Mouse (Mus musculus) hindbrain, embryonic 14.5 days (tissue): ENCODE measurements around the gene Dhcr7. TPM values are rescaled to one million over a fixed set of nuclear protein-coding genes. Genes with fewer than 3 reads are reported as not detected.

ENCODE experiments used
- ATAC-seq: fragments of 200-750 bp; cut with Nextera tagmentation; 2 replicates; pipeline ENCODE4 v1.8.0; 2017; ENCODE audit warnings: moderate number of reproducible peaks, mild to moderate bottlenecking, moderate TSS enrichment, moderate library complexity; ENCODE audit not compliant: low FRiP score
- DNase-seq: peaks from one replicate; pipeline ENCODE4 v3.0.0-alpha.2; 2015; ENCODE audit warnings: low spot score
- H3K27ac ChIP-seq: fragments of 300-500 bp; sonication (generic); 2 replicates; pipeline ENCODE4 v1.5.1; 2014; ENCODE audit warnings: mild to moderate bottlenecking, moderate library complexity
- H3K27me3 ChIP-seq: fragments of 300-500 bp; sonication (generic); 2 replicates; pipeline ENCODE4 v1.6.1; 2014; ENCODE audit warnings: mild to moderate bottlenecking, low read length, mixed read lengths; ENCODE audit not compliant: control insufficient read depth, insufficient read depth
- H3K36me3 ChIP-seq: fragments of 300-500 bp; sonication (generic); replicated peaks from 2 replicates; pipeline ENCODE4 v1.6.1; 2014; ENCODE audit not compliant: control insufficient read depth, insufficient read depth
- H3K4me1 ChIP-seq: fragments of 300-500 bp; sonication (generic); replicated peaks from 2 replicates; pipeline ENCODE4 v1.6.1; 2014; ENCODE audit warnings: antibody characterized with exemption, low read length, mixed read lengths; ENCODE audit not compliant: control insufficient read depth, insufficient read depth
- H3K4me2 ChIP-seq: fragments of 300-500 bp; sonication (generic); replicated peaks from 2 replicates; pipeline ENCODE4 v1.6.1; 2014; ENCODE audit warnings: mild to moderate bottlenecking, moderate library complexity
- H3K4me3 ChIP-seq: fragments of 300-500 bp; sonication (generic); replicated peaks from 2 replicates; pipeline ENCODE4 v1.5.1; 2014; ENCODE audit warnings: mild to moderate bottlenecking, low read length
- H3K9ac ChIP-seq: fragments of 300-500 bp; sonication (generic); 2 replicates; pipeline ENCODE4 v1.6.1; 2014
- H3K9me3 ChIP-seq: fragments of 300-500 bp; sonication (generic); 2 replicates; pipeline ENCODE4 v1.6.1; 2016; ENCODE audit warnings: low read length; ENCODE audit not compliant: control insufficient read depth
- WGBS: fragments of 180-500 bp; shearing (Covaris S2); extraction: QIAGEN DNeasy Blood & Tissue Kit; methylation state at CpG from one replicate; pipeline ENCODE4 v1.1.7; 2014; 5-methylcytosine and 5-hydroxymethylcytosine counted together
- polyA plus RNA-seq: library from polyadenylated mRNA; unstranded; fragments of >200 nt; fragmentation: Nextera tagmentation; extraction: Ambion mirVana; gene quantifications from 2 replicates; pipeline ENCODE4 v1.2.1, GENCODE M21; 2014

The Dhcr7 gene
- polyA plus RNA-seq, 1 experiment from 2014 or later = 86.1 TPM

DNA sequence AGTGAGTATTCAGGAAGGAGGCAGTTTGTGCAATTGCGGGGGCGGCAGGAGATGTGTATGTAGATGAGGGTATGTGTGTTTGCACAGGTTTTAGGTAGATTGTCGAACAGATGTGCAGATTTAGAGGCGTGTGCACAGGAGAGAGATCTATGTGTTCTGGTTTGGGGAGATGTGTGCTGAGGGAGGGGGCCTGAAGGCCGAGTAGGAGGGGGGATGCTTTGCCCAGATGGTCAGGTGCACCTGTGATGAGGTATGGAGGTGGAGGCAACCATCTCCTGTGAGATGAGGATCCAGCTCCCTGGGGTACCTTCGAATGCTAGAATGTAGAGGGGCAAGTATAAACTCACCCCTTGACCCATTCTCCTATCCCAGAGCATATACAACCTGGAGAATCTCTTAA is 7.5 kb downstream of the Dhcr7 start:
- WGBS = 14% methylated on average over 6 of the region's 6 CpGs
- peak overlapping the region; percentile 97 for H3K4me2 ChIP-seq
- peak; percentile 24 for DNase-seq
- H3K4me1 ChIP-seq = peaks cover 40% of the 10 kb centered on the region
- no peaks in the 10 kb centered on the region for H3K27me3 ChIP-seq
- peak; percentile 19; the same call in 1 of the 2 replicates for ATAC-seq
- peak overlapping the region; percentile 69 for H3K4me3 ChIP-seq
- no peaks in the 10 kb centered on the region for H3K36me3 ChIP-seq
- H3K9me3 ChIP-seq = no peaks in the 10 kb centered on the region
- H3K9ac ChIP-seq = peak overlapping the region; percentile 82
- H3K27ac ChIP-seq = peak overlapping the region; percentile 98

DNA sequence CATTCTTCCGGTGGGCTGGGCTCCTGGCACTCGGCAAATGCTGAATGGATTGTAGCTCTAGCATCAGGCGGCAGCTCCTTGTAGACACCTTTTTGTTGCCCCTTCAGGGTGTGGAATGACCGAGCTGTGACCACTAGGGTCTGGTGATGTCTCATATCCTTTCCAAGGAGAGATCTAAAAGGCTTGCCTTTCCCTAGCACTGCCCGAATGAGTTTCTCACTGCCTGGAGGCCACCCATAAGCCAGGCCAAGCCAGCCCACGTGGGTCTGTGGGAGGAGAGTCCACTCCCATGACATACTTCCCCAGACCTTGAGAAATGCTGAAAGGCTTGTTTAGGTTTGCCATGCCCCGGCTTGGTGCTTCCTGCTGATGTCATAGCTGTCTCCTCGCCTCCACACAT is 9.3 kb downstream of the Dhcr7 start:
- DNase-seq (no peak), ATAC-seq (no peak)
- H3K4me1 ChIP-seq = peaks cover 45% of the 10 kb centered on the region
- H3K27ac ChIP-seq = no peak overlapping the region
- H3K4me2 ChIP-seq = peak overlapping the region; percentile 97
- no peak overlapping the region for H3K9ac ChIP-seq
- H3K9me3 ChIP-seq = no peaks in the 10 kb centered on the region
- no peak overlapping the region for H3K4me3 ChIP-seq
- H3K27me3 ChIP-seq = no peaks in the 10 kb centered on the region
- peaks cover 8% of the 10 kb centered on the region; the same call in 1 of the 2 replicates for H3K36me3 ChIP-seq
- WGBS = 81% methylated on average over 8 of the region's 8 CpGs

DNA sequence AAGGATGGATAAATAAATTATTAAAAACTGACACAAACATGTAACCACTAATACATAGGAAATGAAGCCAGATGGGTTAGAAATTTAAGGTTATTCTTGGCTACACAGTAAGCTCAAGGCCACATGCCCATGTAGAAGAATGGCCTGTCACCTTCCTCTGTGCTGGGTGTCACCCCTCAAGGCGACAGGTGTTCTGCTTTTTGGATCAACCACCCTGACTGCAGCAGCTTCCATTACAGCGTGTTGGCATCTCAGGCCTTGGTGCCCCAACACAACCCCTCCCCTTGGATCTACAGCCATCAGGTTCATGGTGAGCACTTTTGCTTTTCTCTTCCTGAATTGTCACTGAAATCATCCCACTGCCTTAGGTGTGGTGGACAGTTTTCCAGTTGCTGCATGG is 9.7 kb downstream of the Dhcr7 start:
- no peak overlapping the region for H3K27ac ChIP-seq
- peaks cover 12% of the 10 kb centered on the region; the same call in 1 of the 2 replicates for H3K36me3 ChIP-seq
- H3K9ac ChIP-seq = no peak overlapping the region
- no peaks in the 10 kb centered on the region for H3K27me3 ChIP-seq
- ATAC-seq (no peak), DNase-seq (no peak)
- no peaks in the 10 kb centered on the region for H3K9me3 ChIP-seq
- WGBS = 97% methylated on average over 2 of the region's 2 CpGs
- H3K4me3 ChIP-seq = no peak overlapping the region
- peaks cover 45% of the 10 kb centered on the region for H3K4me1 ChIP-seq
- H3K4me2 ChIP-seq = peak overlapping the region; percentile 97

DNA sequence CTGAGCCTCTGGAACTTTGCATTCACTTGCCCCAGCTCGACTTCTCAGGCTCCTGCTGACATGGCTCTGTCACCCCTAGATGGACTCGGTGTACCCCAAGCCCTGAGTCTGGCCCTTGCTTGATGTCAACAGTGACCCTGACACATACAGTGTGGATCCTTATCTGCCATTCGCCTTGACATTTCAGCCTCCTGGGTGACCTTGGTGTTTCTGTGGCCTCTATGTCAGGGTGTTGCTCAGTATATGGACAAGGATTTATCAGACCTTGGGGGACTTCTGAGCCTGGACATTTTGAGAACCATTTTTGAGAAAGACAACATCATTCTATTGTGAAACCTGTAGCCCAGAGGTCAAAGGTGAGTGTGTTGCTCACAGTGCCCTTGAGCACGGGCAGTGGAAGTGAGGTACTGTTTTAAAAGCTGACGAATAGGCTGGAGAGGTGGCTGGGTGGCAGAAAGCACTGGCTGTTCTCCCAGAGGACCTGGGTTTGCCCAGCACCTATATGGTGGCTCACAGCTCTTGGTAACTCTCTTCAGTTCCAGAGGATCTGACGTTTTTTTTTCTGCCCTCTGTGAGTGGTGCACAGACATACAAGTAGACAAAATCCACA is 10.7 kb downstream of the Dhcr7 start:
- H3K27me3 ChIP-seq = no peaks in the 10 kb centered on the region
- peaks cover 23% of the 10 kb centered on the region for H3K36me3 ChIP-seq
- no peaks in the 10 kb centered on the region for H3K9me3 ChIP-seq
- H3K9ac ChIP-seq = no peak overlapping the region
- no peak overlapping the region for H3K4me2 ChIP-seq
- H3K27ac ChIP-seq = no peak overlapping the region
- ATAC-seq (no peak), DNase-seq (no peak)
- 85% methylated on average over 6 of the region's 6 CpGs for WGBS
- no peak overlapping the region for H3K4me3 ChIP-seq
- H3K4me1 ChIP-seq = peaks cover 45% of the 10 kb centered on the region

DNA sequence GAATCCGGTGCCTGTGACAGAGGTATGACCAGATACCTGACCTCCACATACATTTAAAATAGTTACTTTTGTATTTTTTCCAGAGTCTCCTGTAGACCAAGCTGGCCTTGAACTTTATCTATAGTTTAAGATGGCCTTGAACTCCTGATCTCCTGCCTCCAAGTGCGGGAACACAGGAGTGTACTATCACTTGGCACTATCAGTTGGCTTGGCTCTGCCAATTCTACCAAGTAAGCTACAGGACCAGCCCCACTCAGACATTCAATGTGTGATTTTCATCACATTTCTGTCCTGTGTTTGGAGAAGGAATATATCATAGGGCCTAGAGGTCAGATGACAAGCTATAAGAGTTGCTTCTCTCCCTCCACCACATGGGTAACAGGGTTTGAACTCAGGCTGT is 11.4 kb downstream of the Dhcr7 start:
- no peak overlapping the region for H3K9ac ChIP-seq

DNA sequence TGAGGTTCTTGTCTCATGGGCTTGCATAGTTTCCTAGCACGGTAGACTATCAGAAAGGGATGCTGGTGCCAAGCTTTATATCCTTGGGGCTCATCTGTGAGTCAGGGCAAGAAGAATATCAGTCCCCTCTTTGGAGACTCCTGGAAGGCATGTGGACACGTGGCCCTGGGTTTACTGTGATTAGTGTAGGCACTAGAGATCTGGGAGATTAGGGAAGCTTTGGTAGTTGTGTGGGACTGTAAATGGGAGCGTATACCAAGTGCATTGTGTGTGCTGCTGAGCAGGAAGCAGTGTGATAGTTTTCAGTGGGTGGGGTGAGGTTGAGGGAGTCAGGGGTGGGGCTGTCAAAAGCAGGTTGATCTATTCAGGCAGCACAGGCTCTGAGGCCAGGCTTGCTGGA is 12.0 kb downstream of the Dhcr7 start:
- Histone ChIP-seq H3K4me2 (no peak overlapping the region), H3K4me1 (peaks cover 45% of the 10 kb centered on the region), H3K27ac (no peak overlapping the region), H3K27me3 (no peaks in the 10 kb centered on the region), H3K36me3 (peaks cover 35% of the 10 kb centered on the region), H3K9ac (no peak overlapping the region), H3K4me3 (no peak overlapping the region), H3K9me3 (no peaks in the 10 kb centered on the region)
- ATAC-seq (no peak), DNase-seq (no peak)
- 75% methylated on average over 3 of the region's 3 CpGs for WGBS

More for the DNA sequence above, 11.4 kb downstream of the Dhcr7 start:
- Histone ChIP-seq H3K4me1 (peaks cover 45% of the 10 kb centered on the region), H3K4me2 (no peak overlapping the region), H3K36me3 (peaks cover 29% of the 10 kb centered on the region), H3K27me3 (no peaks in the 10 kb centered on the region), H3K4me3 (no peak overlapping the region), H3K9me3 (no peaks in the 10 kb centered on the region), H3K27ac (no peak overlapping the region)
- no peak for DNase-seq
- no peak for ATAC-seq
- 96% methylated on average over 2 of the region's 2 CpGs for WGBS

DNA sequence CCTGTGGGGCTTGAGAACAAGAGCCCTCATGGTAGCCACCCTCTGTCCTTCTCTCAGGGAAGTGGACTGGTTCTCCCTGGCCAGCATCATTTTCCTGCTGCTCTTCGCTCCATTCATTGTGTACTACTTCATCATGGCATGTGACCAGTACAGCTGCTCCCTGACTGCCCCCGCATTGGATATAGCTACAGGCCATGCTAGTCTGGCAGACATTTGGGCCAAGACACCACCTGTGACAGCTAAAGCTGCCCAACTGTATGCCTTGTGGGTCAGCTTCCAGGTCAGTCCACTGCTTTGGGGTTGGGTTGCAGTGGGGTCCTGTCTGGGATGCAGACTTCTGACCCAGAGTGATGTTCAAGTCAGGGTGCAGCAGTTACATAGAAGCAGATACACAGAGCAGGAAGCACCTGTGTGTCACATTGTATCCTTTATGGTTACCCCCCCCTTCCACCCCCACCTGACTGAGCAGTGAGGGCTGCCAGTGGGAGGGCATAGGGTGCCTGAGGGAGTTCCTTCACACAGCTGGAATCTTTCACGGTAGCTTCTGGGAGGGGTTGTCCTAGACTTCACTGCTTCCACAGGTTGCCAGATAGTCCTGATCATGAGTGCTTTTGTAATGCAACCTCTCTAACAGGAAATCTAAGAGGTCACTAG is 14.9 kb downstream of the Dhcr7 start:
- H3K36me3 ChIP-seq = peaks cover 64% of the 10 kb centered on the region
- no peak overlapping the region for H3K4me3 ChIP-seq
- 95% methylated on average over 3 of the region's 3 CpGs for WGBS
- DNase-seq (no peak), ATAC-seq (no peak)
- H3K27me3 ChIP-seq = no peaks in the 10 kb centered on the region
- H3K9me3 ChIP-seq = no peaks in the 10 kb centered on the region
- no peak overlapping the region for H3K9ac ChIP-seq
- no peak overlapping the region for H3K27ac ChIP-seq
- H3K4me2 ChIP-seq = no peak overlapping the region
- H3K4me1 ChIP-seq = peaks cover 25% of the 10 kb centered on the region

DNA sequence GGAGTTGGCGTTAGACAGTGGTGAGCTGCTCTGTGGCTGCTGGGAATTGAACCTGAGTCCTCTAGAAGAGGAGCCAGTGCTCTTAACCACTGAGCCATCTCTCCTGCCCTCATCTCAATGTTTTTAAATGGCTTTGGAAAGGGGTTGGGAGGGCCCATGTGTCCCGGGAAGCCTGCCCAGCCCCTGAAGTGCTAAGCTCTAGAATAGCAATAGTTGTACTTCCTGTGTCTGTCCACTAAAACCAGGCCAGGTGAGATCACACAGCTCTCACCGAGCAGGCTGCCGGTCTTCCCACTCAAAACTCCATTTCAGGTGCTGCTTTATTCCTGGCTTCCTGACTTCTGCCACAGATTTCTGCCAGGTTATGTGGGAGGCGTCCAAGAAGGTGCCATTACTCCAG is 17.2 kb downstream of the Dhcr7 start:
- no peak for ATAC-seq
- 93% methylated on average over 5 of the region's 5 CpGs for whole genome bisulfite sequencing
- no peaks in the 10 kb centered on the region for H3K9me3 ChIP-seq

DNA sequence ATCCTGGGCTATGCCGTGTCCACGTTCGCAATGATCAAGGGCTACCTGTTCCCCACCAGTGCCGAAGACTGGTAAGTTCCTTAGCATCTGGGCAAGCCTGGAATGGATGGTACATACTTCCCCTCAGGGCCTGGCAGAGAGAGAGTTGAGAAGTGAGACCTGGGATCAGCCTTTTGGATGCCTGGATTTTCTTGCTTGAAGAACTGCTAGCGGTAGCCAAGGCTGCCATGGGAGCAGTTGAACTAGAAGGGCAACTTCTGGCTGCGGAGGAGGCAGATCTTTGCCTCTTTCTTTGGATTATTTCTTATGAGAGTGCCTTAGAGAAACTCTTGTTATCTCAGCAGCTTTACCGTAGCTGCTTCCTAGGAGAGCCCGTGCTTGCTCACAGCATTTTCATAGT is 18.4 kb downstream of the Dhcr7 start:
- ATAC-seq (no peak), DNase-seq (no peak)
- Histone ChIP-seq H3K36me3 (peaks cover 98% of the 10 kb centered on the region), H3K4me3 (no peak overlapping the region), H3K27ac (no peak overlapping the region), H3K27me3 (no peaks in the 10 kb centered on the region), H3K4me1 (0 out of 2 replicates have a peak, but pooled peaks cover 2% of the 10 kb centered on the region), H3K4me2 (no peak overlapping the region), H3K9ac (no peak overlapping the region), H3K9me3 (no peaks in the 10 kb centered on the region)
- 97% methylated on average over 8 of the region's 8 CpGs for WGBS

More for the DNA sequence above, 17.2 kb downstream of the Dhcr7 start:
- H3K27me3 ChIP-seq = no peaks in the 10 kb centered on the region
- no peak overlapping the region for H3K27ac ChIP-seq
- no peak overlapping the region for H3K4me3 ChIP-seq
- H3K4me2 ChIP-seq = no peak overlapping the region
- peaks cover 87% of the 10 kb centered on the region for H3K36me3 ChIP-seq
- no peak for DNase-seq
- H3K9ac ChIP-seq = no peak overlapping the region
- peaks cover 8% of the 10 kb centered on the region; the same call in 1 of the 2 replicates for H3K4me1 ChIP-seq
